Mouse (Mus musculus): ENCODE results near the gene Zmym2. TPM values are rescaled to one million over a fixed set of nuclear protein-coding genes. Genes with fewer than 3 reads are reported as not detected.

Zmym2 gene
- total RNA-seq, 4 experiments from 2014 or later, result 92.2 to 100 (median 97.3) TPM

DNA sequence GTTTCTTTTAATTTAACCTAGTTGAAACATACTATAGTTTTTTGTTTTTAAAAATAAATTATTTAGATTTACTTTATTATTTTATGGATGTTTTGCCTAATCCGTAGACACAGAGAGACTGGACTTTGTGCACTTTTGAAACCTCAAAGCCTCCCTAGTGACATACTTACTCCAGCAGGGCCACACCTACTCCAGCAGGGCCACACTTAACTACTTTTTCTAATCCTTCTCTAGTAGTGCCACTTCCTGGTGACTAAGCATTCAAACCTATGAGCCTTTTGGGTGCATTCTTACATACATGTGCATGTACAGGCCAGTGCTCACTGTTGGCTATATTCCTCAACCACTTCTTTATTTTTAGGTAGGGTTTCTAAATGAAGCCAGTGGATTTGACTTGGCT, 19.2 kb downstream of the Zmym2 start:
- DNase-seq (ENCODE audit: low spot score in 2 of 2), result no peak

- DNase-seq (ENCODE audit: low spot score in 2 of 2), result no peak
Observed at GRCm38 (mm10) chr14:56918532-56918931, 32.1 kb downstream of the Zmym2 start.

- no peak for DNase-seq (ENCODE audit: low spot score in 2 of 2)
Observed at GRCm38 (mm10) chr14:56935481-56935880, 49.0 kb downstream of the Zmym2 start.

DNA sequence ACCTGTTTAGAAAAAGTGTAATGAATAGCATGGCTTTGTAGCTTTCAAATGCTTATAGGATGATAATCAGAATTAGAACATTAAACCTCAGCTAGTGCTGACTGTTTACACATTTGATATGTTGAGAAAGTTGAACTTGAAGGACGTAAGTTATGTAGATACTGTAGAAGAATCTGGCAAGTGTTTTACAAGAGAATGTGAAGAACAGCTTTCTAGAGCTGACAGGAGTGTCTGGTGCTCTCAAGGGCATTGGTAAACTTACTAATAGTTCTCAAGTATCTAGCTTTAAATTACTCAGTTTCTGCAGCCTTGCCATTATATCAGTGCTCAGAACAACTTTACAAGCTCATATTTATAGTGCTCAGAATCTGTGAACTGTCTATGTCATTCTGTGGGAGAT, 53.5 kb downstream of the Zmym2 start:
- no peak for DNase-seq (ENCODE audit: low spot score in 2 of 2)

GRCm38 (mm10) chr14:56952928-56953327, 66.5 kb downstream of the Zmym2 start:
- DNase-seq (ENCODE audit: low spot score in 2 of 2), result no peak

DNA sequence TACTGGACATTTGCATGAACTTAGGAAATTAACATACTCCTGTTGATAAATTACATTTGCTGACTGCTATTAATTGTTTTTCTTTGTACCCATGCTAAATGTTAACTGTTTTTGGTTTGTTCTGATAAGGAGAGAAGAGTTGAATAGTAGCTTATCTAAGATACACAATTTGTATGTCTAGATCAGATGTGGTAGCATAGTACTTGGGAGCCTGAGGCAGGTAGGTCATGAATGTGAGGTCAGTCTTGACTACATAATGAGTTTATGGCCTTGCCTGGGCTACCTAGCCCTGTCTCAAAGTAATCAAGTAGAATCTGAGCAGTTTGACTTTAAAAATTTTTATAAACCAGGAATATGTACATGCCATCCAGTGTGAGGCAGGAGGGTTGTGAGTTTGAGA, 67.9 kb downstream of the Zmym2 start:
- no peak for DNase-seq (ENCODE audit: low spot score in 2 of 2)

DNA sequence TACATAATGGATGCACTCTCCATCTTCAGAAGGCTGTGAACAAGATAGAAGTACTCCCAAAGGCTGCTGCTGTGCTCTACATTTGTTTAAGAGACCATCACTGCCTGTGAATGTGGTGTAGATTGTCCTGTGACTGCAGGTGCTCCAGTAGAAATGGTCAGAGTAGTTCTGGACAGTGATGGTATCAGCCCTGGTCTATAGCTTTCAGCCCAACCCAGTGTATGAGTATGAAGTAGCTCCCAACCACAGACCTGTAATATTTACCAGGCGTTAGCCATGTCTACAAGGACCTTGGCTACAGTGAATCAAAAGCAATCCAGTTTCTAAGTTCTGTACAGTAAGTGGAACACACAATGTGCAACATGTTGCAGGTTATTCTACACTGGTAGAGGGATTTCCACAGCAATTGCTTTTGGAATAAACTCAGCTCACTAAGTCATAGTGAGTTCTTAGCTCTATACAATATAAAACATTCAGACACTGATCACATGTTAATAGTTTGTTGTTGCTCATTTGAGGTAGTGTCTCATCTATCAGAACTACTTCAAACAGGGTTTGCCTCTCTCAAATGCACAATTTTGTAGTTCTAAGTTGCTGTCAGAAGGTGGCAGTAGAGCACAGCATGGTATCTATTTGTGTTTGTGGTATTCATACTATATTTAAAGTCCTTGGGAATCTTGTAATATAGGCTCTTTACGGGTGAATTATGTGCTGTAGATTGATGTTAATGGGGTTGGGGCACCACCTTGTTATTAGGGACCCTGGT, 77.7 kb downstream of the Zmym2 start:
- no peak for DNase-seq (ENCODE audit: low spot score in 2 of 2)

- no peak for DNase-seq (ENCODE audit: low spot score in 2 of 2)
Observed at GRCm38 (mm10) chr14:56969653-56970052, 83.2 kb downstream of the Zmym2 start.

DNA sequence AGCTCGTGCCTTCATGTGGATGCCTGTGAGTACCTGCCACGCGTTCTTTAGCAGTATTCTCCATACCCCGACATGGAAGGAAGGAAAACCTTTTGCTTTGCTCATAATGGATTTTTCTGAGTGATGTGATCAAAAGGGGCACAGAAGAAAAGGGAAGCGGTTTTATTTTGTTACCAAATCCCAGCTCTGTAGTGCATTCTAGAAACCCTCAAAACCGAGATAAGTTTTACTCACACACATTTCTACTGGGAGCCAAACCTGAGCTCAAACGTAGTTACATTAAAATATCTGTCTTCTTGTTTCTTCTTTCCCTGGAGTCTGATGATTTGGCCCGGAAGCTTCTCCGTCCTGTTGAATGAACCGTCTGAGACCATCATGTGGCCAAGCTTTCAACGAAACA, 83.7 kb downstream of the Zmym2 start:
- DNase-seq (ENCODE audit: low spot score in 2 of 2), result no peak

DNA sequence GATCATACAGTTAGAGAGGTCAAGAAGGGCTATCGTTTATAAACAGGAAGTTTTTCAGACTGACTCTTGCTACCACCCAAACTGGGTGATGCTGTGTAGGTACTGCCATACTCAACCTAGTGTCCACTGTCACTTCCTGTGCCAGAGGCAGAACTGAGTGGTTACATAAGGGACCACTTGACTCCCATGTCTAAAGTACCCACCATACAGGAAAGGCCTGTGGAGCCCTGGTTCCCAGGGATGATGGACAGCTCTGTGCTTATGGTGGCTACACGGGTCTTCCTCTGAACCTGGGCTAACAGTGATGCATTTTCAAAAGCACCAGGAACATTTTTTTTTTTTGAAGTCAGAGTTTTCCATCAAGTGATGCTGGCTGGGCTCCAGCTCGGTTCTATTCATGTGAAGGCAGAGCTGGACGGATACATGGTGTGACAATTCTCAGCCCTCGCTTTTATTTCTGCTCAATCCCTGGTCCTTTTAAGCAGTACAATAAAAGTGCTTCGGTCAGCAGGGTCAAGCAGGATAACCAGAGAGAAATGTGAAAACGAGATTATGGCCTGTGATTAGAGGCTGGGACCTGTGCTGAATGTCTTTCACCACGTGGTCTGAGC, 91.7 kb downstream of the Zmym2 start:
- DNase-seq (ENCODE audit: low spot score in 2 of 2), result no peak

GRCm38 (mm10) chr14:56988621-56989020, 102.2 kb downstream of the Zmym2 start:
- DNase-seq (ENCODE audit: low spot score in 2 of 2), result no peak

Other genes starting within 250 kb of the Zmym2 start
- 10 to 100 TPM; 46.5 to 73.2 (median 62.1) TPM for gene Mphosph8, start 218.4 kb upstream of the Zmym2 start, total RNA-seq (2022)
- 10 to 100 TPM; 60.4 to 75.7 (median 69.1) TPM for gene Pspc1, start 108.3 kb upstream of the Zmym2 start, total RNA-seq (2022)
- gene Zmym5, start 74.9 kb upstream of the Zmym2 start, total RNA-seq (2022), result 10 to 100 TPM; 27.9 to 37.3 (median 34.4) TPM
- gene Gja3, start 171.4 kb downstream of the Zmym2 start, total RNA-seq (2022), result under 1 TPM; 0.18 to 0.61 (median 0.33) TPM
- gene Gjb2, start 218.0 kb downstream of the Zmym2 start, total RNA-seq (2022), result 10 to 100 TPM in 3 of 4 experiments, 1 to 10 TPM in 1; 9.1 to 14.5 (median 10.3) TPM
- 1 to 10 TPM in 2 of 4 experiments, under 1 TPM in 2; 0.41 to 1.0 (median 0.83) TPM for gene Gm4491, start 229.2 kb downstream of the Zmym2 start, total RNA-seq (2022)
- 100 to 1,000 TPM in 3 of 4 experiments, 10 to 100 TPM in 1; 82.3 to 115 (median 104) TPM for gene Gjb6, start 247.0 kb downstream of the Zmym2 start, total RNA-seq (2022)

All from layer of hippocampus, adult 8-10 months (tissue).